Mouse (Mus musculus) lung, embryonic 15.5 days (tissue): ENCODE data around the gene Rfxank. TPM values are rescaled to one million over a fixed set of nuclear protein-coding genes. Genes with fewer than 3 reads are reported as not detected.
A peak's percentile ranks its signal among the peaks of the same experiment; 100 is the strongest.

ENCODE experiments used
- ATAC-seq: fragments of 200-750 bp; cut with Nextera tagmentation; 2 replicates; pipeline ENCODE4 v1.8.0; 2017; ENCODE audit warnings: moderate number of reproducible peaks, borderline replicate concordance; ENCODE audit not compliant: low FRiP score, low TSS enrichment; ENCODE audit errors: extremely low read depth
- H3K27ac ChIP-seq: fragments of 300-500 bp; sonication (generic); 2 replicates; pipeline ENCODE4 v1.5.1; 2015; ENCODE audit warnings: moderate library complexity, mild to moderate bottlenecking, inconsistent platforms
- H3K27me3 ChIP-seq: fragments of 300-500 bp; sonication (generic); 2 replicates; pipeline ENCODE4 v1.6.1; 2015; ENCODE audit warnings: inconsistent platforms
- H3K36me3 ChIP-seq: fragments of 300-500 bp; sonication (generic); 2 replicates; pipeline ENCODE4 v1.6.1; 2015; ENCODE audit warnings: inconsistent platforms
- H3K4me1 ChIP-seq: fragments of 300-500 bp; sonication (generic); 2 replicates; pipeline ENCODE4 v1.6.1; 2015; ENCODE audit warnings: inconsistent platforms
- H3K4me2 ChIP-seq: fragments of 300-500 bp; sonication (generic); 2 replicates; pipeline ENCODE4 v1.6.1; 2015; ENCODE audit warnings: inconsistent platforms, mild to moderate bottlenecking, moderate library complexity
- H3K4me3 ChIP-seq: fragments of 300-500 bp; sonication (generic); 2 replicates; pipeline ENCODE4 v1.5.1; 2015; ENCODE audit warnings: mild to moderate bottlenecking, inconsistent platforms
- H3K9ac ChIP-seq: fragments of 300-500 bp; sonication (generic); 2 replicates; pipeline ENCODE4 v1.6.1; 2015; ENCODE audit warnings: inconsistent platforms
- H3K9me3 ChIP-seq: fragments of 300-500 bp; sonication (generic); 2 replicates; pipeline ENCODE4 v1.6.1; 2016; ENCODE audit warnings: inconsistent platforms
- WGBS: fragments of 180-500 bp; shearing (Covaris S2); methylation state at CpG from one replicate; pipeline ENCODE4 v1.1.7; 2015; 5-methylcytosine and 5-hydroxymethylcytosine counted together
- polyA plus RNA-seq: library from polyadenylated mRNA; unstranded; fragments of >200 nt; fragmentation: Nextera tagmentation; extraction: Ambion mirVana; gene quantifications from 2 replicates; pipeline ENCODE4 v1.2.1, GENCODE M21; 2015

Rfxank gene
- polyA plus RNA-seq, 1 experiment from 2014 or later = 20.3 TPM

GRCm38 (mm10) chr8:70099276-70099675 lies 39.7 kb downstream of the Rfxank start:
- Histone ChIP-seq H3K4me1 (no peaks in the 10 kb centered on the region), H3K4me2 (no peak overlapping the region), H3K9ac (no peak overlapping the region), H3K4me3 (no peak overlapping the region), H3K27ac (no peak overlapping the region), H3K36me3 (no peaks in the 10 kb centered on the region), H3K27me3 (0 out of 2 replicates have a peak, but pooled peaks cover 3% of the 10 kb centered on the region), H3K9me3 (no peaks in the 10 kb centered on the region)
- ATAC-seq = no peak
- 63% methylated on average over 8 of the region's 8 CpGs for WGBS

- Histone ChIP-seq H3K27ac (no peak overlapping the region), H3K36me3 (no peaks in the 10 kb centered on the region), H3K4me1 (0 out of 2 replicates have a peak, but pooled peaks cover 3% of the 10 kb centered on the region), H3K4me2 (no peak overlapping the region), H3K9ac (no peak overlapping the region), H3K27me3 (peaks cover 42% of the 10 kb centered on the region), H3K4me3 (no peak overlapping the region), H3K9me3 (no peaks in the 10 kb centered on the region)
- 46% methylated on average over 8 of the region's 8 CpGs for WGBS
- ATAC-seq = no peak
Measured at GRCm38 (mm10) chr8:70092786-70093185, 46.2 kb downstream of the Rfxank start.

- Histone ChIP-seq H3K4me3 (no peak overlapping the region), H3K9me3 (no peaks in the 10 kb centered on the region), H3K27me3 (peaks cover 74% of the 10 kb centered on the region), H3K27ac (no peak overlapping the region), H3K36me3 (no peaks in the 10 kb centered on the region), H3K4me1 (peaks cover 7% of the 10 kb centered on the region), H3K4me2 (no peak overlapping the region), H3K9ac (no peak overlapping the region)
- WGBS = 52% methylated on average over 9 of the region's 9 CpGs
- ATAC-seq = no peak
Measured at GRCm38 (mm10) chr8:70089296-70089960, 49.5 kb downstream of the Rfxank start.

- Histone ChIP-seq H3K36me3 (no peaks in the 10 kb centered on the region), H3K27ac (no peak overlapping the region), H3K9me3 (no peaks in the 10 kb centered on the region), H3K9ac (no peak overlapping the region), H3K4me2 (peak overlapping the region; percentile 53), H3K27me3 (peaks cover 82% of the 10 kb centered on the region), H3K4me1 (peaks cover 21% of the 10 kb centered on the region), H3K4me3 (peak overlapping the region; percentile 28)
- ATAC-seq = peak; percentile 54
- WGBS = 5% methylated on average over 56 of the region's 56 CpGs
Measured at GRCm38 (mm10) chr8:70087836-70088650, 50.9 kb downstream of the Rfxank start.

GRCm38 (mm10) chr8:70087237-70087636 lies 51.7 kb downstream of the Rfxank start:
- Histone ChIP-seq H3K9me3 (no peaks in the 10 kb centered on the region), H3K36me3 (no peaks in the 10 kb centered on the region), H3K4me1 (peaks cover 21% of the 10 kb centered on the region), H3K4me2 (no peak overlapping the region), H3K27me3 (peaks cover 90% of the 10 kb centered on the region), H3K27ac (no peak overlapping the region), H3K9ac (no peak overlapping the region), H3K4me3 (no peak overlapping the region)
- no peak for ATAC-seq
- 7% methylated on average over 7 of the region's 7 CpGs for WGBS

- H3K4me1 ChIP-seq = peaks cover 21% of the 10 kb centered on the region
- H3K27me3 ChIP-seq = peaks cover 97% of the 10 kb centered on the region
- no peak overlapping the region for H3K4me2 ChIP-seq
- H3K36me3 ChIP-seq = no peaks in the 10 kb centered on the region
- no peak for ATAC-seq
- no peak overlapping the region for H3K27ac ChIP-seq
- no peaks in the 10 kb centered on the region for H3K9me3 ChIP-seq
- H3K4me3 ChIP-seq = no peak overlapping the region
- 50% methylated on average over 1 of the region's 1 CpGs for WGBS
- no peak overlapping the region for H3K9ac ChIP-seq
Measured at GRCm38 (mm10) chr8:70086151-70086550, 52.8 kb downstream of the Rfxank start.

- Histone ChIP-seq H3K4me1 (peaks cover 21% of the 10 kb centered on the region), H3K4me2 (peak overlapping the region; percentile 62), H3K27ac (no peak overlapping the region), H3K9ac (no peak overlapping the region), H3K36me3 (no peaks in the 10 kb centered on the region), H3K9me3 (no peaks in the 10 kb centered on the region), H3K4me3 (peak overlapping the region; percentile 32), H3K27me3 (peaks cover 81% of the 10 kb centered on the region)
- no peak for ATAC-seq
- 2% methylated on average over 71 of the region's 71 CpGs for WGBS
Measured at GRCm38 (mm10) chr8:70084191-70085065, 54.5 kb downstream of the Rfxank start.

GRCm38 (mm10) chr8:70083285-70083684 lies 55.7 kb downstream of the Rfxank start, which contains the start of gene Hapln4:
Gene Hapln4, plus strand, starts transcription at chr8:70083457.
- no peaks in the 10 kb centered on the region for H3K36me3 ChIP-seq
- H3K4me3 ChIP-seq = peak within 1 kb of the TSS; percentile 32
- H3K4me2 ChIP-seq = peak within 1 kb of the TSS; percentile 62
- WGBS = under 1% methylated on average over 26 of the region's 26 CpGs
- H3K27ac ChIP-seq = no peak within 1 kb of the TSS
- ATAC-seq = no peak; the same call in 1 of the 2 replicates
- no peak within 1 kb of the TSS for H3K9ac ChIP-seq
- H3K4me1 ChIP-seq = peaks cover 21% of the 10 kb centered on the region
- peaks cover 69% of the 10 kb centered on the region for H3K27me3 ChIP-seq
- H3K9me3 ChIP-seq = no peaks in the 10 kb centered on the region

- Histone ChIP-seq H3K4me3 (no peak overlapping the region), H3K36me3 (no peaks in the 10 kb centered on the region), H3K27me3 (peaks cover 56% of the 10 kb centered on the region), H3K4me2 (no peak overlapping the region), H3K27ac (no peak overlapping the region), H3K9me3 (no peaks in the 10 kb centered on the region), H3K9ac (no peak overlapping the region), H3K4me1 (peaks cover 18% of the 10 kb centered on the region)
- ATAC-seq = no peak
- 80% methylated on average over 2 of the region's 2 CpGs for WGBS
Measured at GRCm38 (mm10) chr8:70081976-70082375, 57.0 kb downstream of the Rfxank start.
